Mouse (Mus musculus) forebrain, embryonic 16.5 days (tissue): ENCODE results near the gene Fbh1. TPM values are rescaled to one million over a fixed set of nuclear protein-coding genes. Genes with fewer than 3 reads are reported as not detected.

ENCODE experiments used
- ATAC-seq: fragments of 200-750 bp; cut with Nextera tagmentation; 2 replicates; pipeline ENCODE4 v1.8.0; 2017; ENCODE audit warnings: mild to moderate bottlenecking, moderate library complexity
- H3K27ac ChIP-seq: fragments of 300-500 bp; sonication (generic); 2 replicates; pipeline ENCODE4 v1.5.1; 2014; ENCODE audit warnings: low read length, control low read depth
- H3K27me3 ChIP-seq: fragments of 300-500 bp; sonication (generic); replicated peaks from 2 replicates; pipeline ENCODE4 v1.6.1; 2014; ENCODE audit warnings: low read length; ENCODE audit not compliant: control insufficient read depth, insufficient read depth
- H3K36me3 ChIP-seq: fragments of 300-500 bp; sonication (generic); 2 replicates; pipeline ENCODE4 v1.6.1; 2014; ENCODE audit not compliant: control insufficient read depth, insufficient read depth
- H3K4me1 ChIP-seq: fragments of 300-500 bp; sonication (generic); replicated peaks from 2 replicates; pipeline ENCODE4 v1.6.1; 2014; ENCODE audit warnings: low read length; ENCODE audit not compliant: control insufficient read depth, insufficient read depth
- H3K4me2 ChIP-seq: fragments of 300-500 bp; sonication (generic); 2 replicates; pipeline ENCODE4 v1.6.1; 2014; ENCODE audit warnings: mild to moderate bottlenecking, low read length, control low read depth
- H3K4me3 ChIP-seq: fragments of 300-500 bp; sonication (generic); replicated peaks from 2 replicates; pipeline ENCODE4 v1.5.1; 2014; ENCODE audit warnings: mild to moderate bottlenecking, low read length, control low read depth
- H3K9ac ChIP-seq: fragments of 300-500 bp; sonication (generic); replicated peaks from 2 replicates; pipeline ENCODE4 v1.6.1; 2014; ENCODE audit warnings: low read depth, low read length, control low read depth
- H3K9me3 ChIP-seq: fragments of 300-500 bp; sonication (generic); 2 replicates; pipeline ENCODE4 v1.6.1; 2016; ENCODE audit warnings: low read length; ENCODE audit not compliant: control insufficient read depth
- WGBS: fragments of 180-500 bp; shearing (Covaris S2); extraction: QIAGEN DNeasy Blood & Tissue Kit; methylation state at CpG from one replicate; pipeline ENCODE4 v1.1.7; 2014; 5-methylcytosine and 5-hydroxymethylcytosine counted together
- polyA plus RNA-seq: library from polyadenylated mRNA; unstranded; fragments of >200 nt; fragmentation: Nextera tagmentation; extraction: Ambion mirVana; gene quantifications from 2 replicates; pipeline ENCODE4 v1.2.1, GENCODE M21; 2015

Gene Fbh1
- polyA plus RNA-seq, 1 experiment from 2014 or later, result 125 TPM

DNA sequence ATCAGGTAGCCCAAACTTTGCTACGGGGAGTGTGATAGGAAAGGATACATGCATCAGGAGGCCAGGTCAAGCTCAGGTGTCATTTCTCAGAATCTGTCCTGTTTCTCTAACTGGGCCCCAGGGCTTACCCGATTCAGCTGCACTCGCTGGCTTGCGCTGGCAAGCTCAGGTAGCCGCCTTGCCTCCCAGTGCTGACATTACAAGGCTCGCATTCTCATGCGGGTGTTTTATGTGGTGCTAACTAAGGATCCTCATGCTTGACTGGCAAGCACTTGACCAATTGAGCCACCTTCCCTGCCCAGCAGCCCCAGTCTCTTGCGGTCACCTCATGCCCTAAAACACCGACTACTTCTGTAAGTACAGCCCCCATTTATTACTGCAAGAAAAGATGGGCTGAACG is 3.0 kb downstream of the Fbh1 start:
- H3K9ac ChIP-seq, result no peak overlapping the region
- no peak overlapping the region for H3K27ac ChIP-seq
- ATAC-seq, result no peak
- WGBS, result 90% methylated on average over 10 of the region's 10 CpGs
- H3K4me1 ChIP-seq, result peaks cover 21% of the 10 kb centered on the region
- H3K27me3 ChIP-seq, result no peaks in the 10 kb centered on the region
- H3K36me3 ChIP-seq, result 0 out of 2 replicates have a peak, but pooled peaks cover 3% of the 10 kb centered on the region
- no peak overlapping the region for H3K4me2 ChIP-seq
- H3K4me3 ChIP-seq, result no peak overlapping the region
- no peaks in the 10 kb centered on the region for H3K9me3 ChIP-seq

DNA sequence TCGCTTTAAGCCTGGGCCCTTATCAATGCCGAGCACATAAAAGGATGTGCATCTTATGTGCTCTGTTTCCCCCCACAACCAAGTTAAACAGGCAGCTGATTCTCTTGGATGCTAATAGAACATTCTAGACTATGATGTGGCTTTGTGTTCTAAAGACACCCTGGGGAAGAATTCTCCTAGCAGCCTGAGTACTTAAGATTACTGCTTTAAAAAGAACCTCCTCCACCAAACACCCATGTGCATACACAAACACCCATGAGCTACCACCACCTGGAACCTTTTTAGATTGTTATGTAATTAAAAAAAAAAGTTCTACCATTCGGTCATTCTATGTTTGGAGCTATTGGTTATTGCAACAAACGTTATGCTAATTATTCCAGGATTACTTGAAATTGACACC is 5.0 kb downstream of the Fbh1 start:
- Histone ChIP-seq H3K4me3 (no peak overlapping the region), H3K4me1 (peaks cover 15% of the 10 kb centered on the region), H3K9ac (no peak overlapping the region), H3K4me2 (no peak overlapping the region), H3K27me3 (no peaks in the 10 kb centered on the region), H3K27ac (no peak overlapping the region), H3K9me3 (no peaks in the 10 kb centered on the region), H3K36me3 (0 out of 2 replicates have a peak, but pooled peaks cover 3% of the 10 kb centered on the region)
- no peak for ATAC-seq
- 80% methylated on average over 4 of the region's 4 CpGs for WGBS

GRCm38 (mm10) chr2:11771701-11772100 is 5.7 kb downstream of the Fbh1 start:
- Histone ChIP-seq H3K4me2 (no peak overlapping the region), H3K27ac (no peak overlapping the region), H3K4me3 (no peak overlapping the region), H3K9me3 (no peaks in the 10 kb centered on the region), H3K36me3 (peaks cover 9% of the 10 kb centered on the region; the same call in 1 of the 2 replicates), H3K9ac (no peak overlapping the region), H3K4me1 (peaks cover 14% of the 10 kb centered on the region), H3K27me3 (no peaks in the 10 kb centered on the region)
- no peak for ATAC-seq
- 93% methylated on average over 4 of the region's 4 CpGs for WGBS

- peaks cover 34% of the 10 kb centered on the region for H3K36me3 ChIP-seq
- ATAC-seq, result no peak
These were observed 10.2 kb downstream of the Fbh1 start for GRCm38 (mm10) chr2:11767161-11767545.

DNA sequence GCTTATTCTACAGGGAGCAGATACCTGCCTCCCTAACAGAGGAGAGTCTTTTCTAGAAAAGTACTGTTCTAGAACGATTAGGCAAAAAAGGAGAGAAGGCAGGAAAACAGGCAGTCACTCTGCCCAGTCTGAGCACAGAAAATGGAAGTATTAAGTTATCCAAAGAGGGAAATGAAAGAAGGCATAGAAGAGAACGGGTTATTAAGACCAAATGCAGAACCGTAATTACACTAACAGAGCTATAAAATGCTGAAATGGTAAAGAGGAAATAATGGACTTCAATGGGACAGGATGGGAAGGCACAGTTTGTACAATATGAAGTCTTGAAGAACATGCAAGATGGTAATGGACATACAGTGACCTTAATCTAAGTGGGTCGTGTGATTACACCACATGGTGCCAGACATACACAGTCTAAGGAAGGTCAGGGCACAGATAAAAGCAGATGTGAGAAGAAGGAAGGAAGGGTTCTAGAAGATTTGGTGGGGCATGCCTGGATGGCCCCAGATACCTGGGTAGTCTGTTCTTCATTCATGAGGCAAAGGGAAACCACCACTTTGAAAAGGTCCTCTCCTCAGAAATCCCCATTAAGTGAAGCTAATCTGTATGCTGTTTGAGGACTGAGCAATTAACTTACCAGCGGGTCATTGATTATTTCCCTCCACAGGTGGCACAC is 10.8 kb downstream of the Fbh1 start:
- Histone ChIP-seq H3K27ac (no peak overlapping the region), H3K27me3 (no peaks in the 10 kb centered on the region), H3K36me3 (peaks cover 38% of the 10 kb centered on the region), H3K4me1 (peaks cover 11% of the 10 kb centered on the region), H3K4me2 (no peak overlapping the region), H3K9me3 (no peaks in the 10 kb centered on the region), H3K9ac (no peak overlapping the region), H3K4me3 (no peak overlapping the region)
- 72% methylated on average over 5 of the region's 5 CpGs for WGBS
- no peak for ATAC-seq

More at GRCm38 (mm10) chr2:11767161-11767545, 10.2 kb downstream of the Fbh1 start:
- Histone ChIP-seq H3K27me3 (no peaks in the 10 kb centered on the region), H3K27ac (no peak overlapping the region), H3K9me3 (no peaks in the 10 kb centered on the region), H3K4me2 (no peak overlapping the region), H3K4me3 (no peak overlapping the region), H3K9ac (no peak overlapping the region), H3K4me1 (peaks cover 11% of the 10 kb centered on the region)
- 73% methylated on average over 10 of the region's 10 CpGs for WGBS

DNA sequence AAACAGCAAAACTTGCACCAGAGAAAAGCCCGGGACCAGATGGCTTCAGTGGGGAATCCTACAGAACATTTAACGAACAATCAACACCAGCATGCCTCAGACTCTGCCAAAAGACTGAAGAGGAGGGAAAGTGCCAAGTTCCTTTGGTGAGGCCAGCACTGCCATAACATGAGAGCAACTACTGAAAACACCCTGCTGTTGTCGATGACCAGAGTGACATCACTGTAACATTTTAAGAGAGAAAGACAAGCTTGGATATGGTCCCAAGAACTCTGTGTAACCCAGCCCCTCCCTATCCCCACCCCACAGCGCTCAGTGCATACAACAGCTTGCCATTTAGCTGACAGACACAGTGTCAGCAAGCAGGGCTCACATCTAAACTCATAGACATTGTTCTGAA is 11.7 kb downstream of the Fbh1 start:
- Histone ChIP-seq H3K4me3 (no peak overlapping the region), H3K4me1 (peaks cover 11% of the 10 kb centered on the region), H3K9ac (no peak overlapping the region), H3K4me2 (no peak overlapping the region), H3K27ac (no peak overlapping the region), H3K9me3 (no peaks in the 10 kb centered on the region), H3K36me3 (peaks cover 44% of the 10 kb centered on the region), H3K27me3 (no peaks in the 10 kb centered on the region)
- WGBS, result 52% methylated on average over 4 of the region's 4 CpGs
- ATAC-seq, result peak; percentile 84

GRCm38 (mm10) chr2:11762541-11762940 is 14.8 kb downstream of the Fbh1 start:
- no peak for ATAC-seq
- no peaks in the 10 kb centered on the region for H3K9me3 ChIP-seq

DNA sequence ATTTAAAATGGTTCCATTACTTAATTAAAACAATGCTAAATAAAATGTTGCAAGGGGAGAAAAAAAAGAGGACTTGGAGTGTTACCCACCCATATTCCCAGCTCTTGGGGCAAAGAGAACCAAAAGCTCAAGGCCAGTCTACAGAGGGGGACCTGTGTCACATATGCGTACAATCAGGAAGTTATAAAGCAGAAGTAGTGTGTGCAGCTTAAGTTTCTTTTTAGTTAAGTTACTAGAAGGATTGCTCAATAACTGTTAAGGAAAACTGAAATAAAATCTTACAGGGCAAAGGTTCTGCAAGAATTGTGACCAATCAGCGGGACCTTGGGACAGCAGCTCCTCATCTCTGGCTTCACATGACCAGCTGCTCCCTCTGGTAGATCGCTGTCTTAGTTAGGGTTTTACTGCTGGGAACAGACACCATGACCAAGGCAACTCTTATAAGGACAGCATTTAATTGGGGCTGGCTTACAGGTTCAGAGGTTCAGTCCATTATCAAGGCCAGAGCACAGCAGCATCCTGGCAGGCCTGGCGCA is 37.8 kb downstream of the Fbh1 start:
- H3K4me3 ChIP-seq, result no peak overlapping the region
- no peaks in the 10 kb centered on the region for H3K27me3 ChIP-seq
- H3K9me3 ChIP-seq, result no peaks in the 10 kb centered on the region
- peaks cover 30% of the 10 kb centered on the region for H3K36me3 ChIP-seq
- H3K27ac ChIP-seq, result no peak overlapping the region
- no peak overlapping the region for H3K9ac ChIP-seq
- no peak for ATAC-seq
- H3K4me1 ChIP-seq, result no peaks in the 10 kb centered on the region
- WGBS, result 98% methylated on average over 4 of the region's 4 CpGs
- no peak overlapping the region for H3K4me2 ChIP-seq

More at GRCm38 (mm10) chr2:11762541-11762940, 14.8 kb downstream of the Fbh1 start:
- no peak overlapping the region for H3K4me2 ChIP-seq
- no peaks in the 10 kb centered on the region for H3K27me3 ChIP-seq
- H3K4me3 ChIP-seq, result no peak overlapping the region
- no peak overlapping the region for H3K27ac ChIP-seq
- no peak overlapping the region for H3K9ac ChIP-seq
- WGBS, result 93% methylated on average over 4 of the region's 4 CpGs
- H3K36me3 ChIP-seq, result peaks cover 59% of the 10 kb centered on the region
- peaks cover 11% of the 10 kb centered on the region for H3K4me1 ChIP-seq

DNA sequence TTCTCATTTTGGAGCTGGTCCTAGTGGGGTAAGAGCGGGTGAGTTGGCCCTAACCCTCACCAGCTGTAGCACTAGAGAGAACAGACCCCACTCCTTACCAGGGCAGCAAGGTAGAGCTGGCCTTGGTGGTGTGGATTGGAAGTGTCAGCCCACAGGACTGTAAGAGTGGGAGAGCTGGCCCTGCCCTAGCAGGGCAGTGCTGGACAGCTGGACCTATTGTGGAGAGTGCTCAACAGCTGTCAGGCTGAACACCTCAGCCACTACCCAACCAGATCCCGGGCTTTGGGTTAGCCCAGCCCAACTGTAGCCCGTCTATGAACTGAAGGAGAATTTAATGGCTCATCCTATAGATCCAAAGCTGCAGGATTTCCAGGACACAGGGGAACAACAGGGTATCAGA is 38.6 kb downstream of the Fbh1 start:
- Histone ChIP-seq H3K9me3 (no peaks in the 10 kb centered on the region), H3K4me3 (no peak overlapping the region), H3K27me3 (no peaks in the 10 kb centered on the region), H3K36me3 (peaks cover 27% of the 10 kb centered on the region), H3K4me2 (no peak overlapping the region), H3K27ac (no peak overlapping the region), H3K4me1 (no peaks in the 10 kb centered on the region), H3K9ac (no peak overlapping the region)
- peak; percentile 29 for ATAC-seq
- WGBS, result 95% methylated on average over 3 of the region's 3 CpGs
